Mouse (Mus musculus) megakaryocyte, embryonic 14.5 days (primary cell): ENCODE results near the gene Inpp4b. TPM values are rescaled to one million over a fixed set of nuclear protein-coding genes. Genes with fewer than 3 reads are reported as not detected.
"Not testable (repeated sequence)": the region's sequence is repeated elsewhere in the genome, so short reads cannot be mapped to it uniquely, and the experiment has no call there.

Source experiments
- H3K27me3 ChIP-seq: replicated peaks from 2 replicates; pipeline ENCODE3; 2012; ENCODE audit warnings: inconsistent platforms
- H3K36me3 ChIP-seq: replicated peaks from 2 replicates; pipeline ENCODE3; 2012; ENCODE audit warnings: low read length, inconsistent platforms, mixed read lengths
- H3K4me1 ChIP-seq: 2 replicates; pipeline ENCODE4 v1.6.1; 2012; ENCODE audit warnings: inconsistent platforms
- H3K4me3 ChIP-seq: replicated peaks from 2 replicates; pipeline ENCODE3; 2012; ENCODE audit warnings: moderate library complexity, mild to moderate bottlenecking, inconsistent platforms
- H3K9me3 ChIP-seq: 2 replicates; pipeline ENCODE4 v1.6.1; 2012; ENCODE audit warnings: inconsistent platforms
- FLI1 ChIP-seq: IDR thresholded peaks from 2 replicates; pipeline ENCODE4 v1.6.1; 2012; ENCODE audit warnings: low read length, inconsistent platforms, mixed read lengths
- GATA1 ChIP-seq: IDR thresholded peaks from 3 replicates; pipeline ENCODE4 v1.6.1; 2012; ENCODE audit warnings: mixed read lengths, low read length, inconsistent platforms, borderline replicate concordance
- polyA plus RNA-seq: library from polyadenylated mRNA; stranded (reverse); fragments of >175 nt; gene quantifications from 2 replicates; pipeline ENCODE4 v1.2.3, GENCODE M21; 2012; ENCODE audit warnings: low replicate concordance; ENCODE audit not compliant: insufficient read depth

Inpp4b gene
- polyA plus RNA-seq, 1 experiment: 1.1 TPM

GRCm38 (mm10) chr8:82067619-82068018 lies 725.3 kb downstream of the Inpp4b start:
- no peaks in the 10 kb centered on the region for H3K9me3 ChIP-seq
- TF ChIP-seq FLI1: no peak
- no peak for TF ChIP-seq GATA1
- no peaks in the 10 kb centered on the region for H3K27me3 ChIP-seq
- H3K36me3 ChIP-seq: peaks cover 61% of the 10 kb centered on the region
- no peak overlapping the region for H3K4me3 ChIP-seq
- no peaks in the 10 kb centered on the region for H3K4me1 ChIP-seq

GRCm38 (mm10) chr8:82079267-82079666 lies 736.9 kb downstream of the Inpp4b start:
- no peak for TF ChIP-seq FLI1
- no peak for TF ChIP-seq GATA1
- Histone ChIP-seq H3K4me1 (peaks cover 5% of the 10 kb centered on the region), H3K36me3 (peaks cover 55% of the 10 kb centered on the region), H3K27me3 (no peaks in the 10 kb centered on the region), H3K4me3 (no peak overlapping the region), H3K9me3 (peaks cover 4% of the 10 kb centered on the region; the same call in 1 of the 2 replicates)

- not testable (repeated sequence) for H3K9me3 ChIP-seq, H3K27me3 ChIP-seq, H3K4me3 ChIP-seq
- peaks cover 21% of the 10 kb centered on the region for H3K4me1 ChIP-seq
- H3K36me3 ChIP-seq: peaks cover 52% of the 10 kb centered on the region
Measured at GRCm38 (mm10) chr8:82086631-82087030, 744.3 kb downstream of the Inpp4b start.

GRCm38 (mm10) chr8:82090901-82091300 lies 748.5 kb downstream of the Inpp4b start:
- no peaks in the 10 kb centered on the region for H3K9me3 ChIP-seq
- H3K36me3 ChIP-seq: peaks cover 58% of the 10 kb centered on the region
- no peaks in the 10 kb centered on the region for H3K27me3 ChIP-seq
- no peak for TF ChIP-seq GATA1
- no peak for TF ChIP-seq FLI1
- peaks cover 21% of the 10 kb centered on the region for H3K4me1 ChIP-seq
- H3K4me3 ChIP-seq: no peak overlapping the region

- H3K27me3 ChIP-seq: no peaks in the 10 kb centered on the region
- peaks cover 48% of the 10 kb centered on the region for H3K36me3 ChIP-seq
- H3K4me1 ChIP-seq: peaks cover 19% of the 10 kb centered on the region
- TF ChIP-seq FLI1 (no peak), GATA1 (no peak)
- no peak overlapping the region for H3K4me3 ChIP-seq
- no peaks in the 10 kb centered on the region for H3K9me3 ChIP-seq
Measured at GRCm38 (mm10) chr8:82093274-82093673, 750.9 kb downstream of the Inpp4b start.

- no peak overlapping the region for H3K4me3 ChIP-seq
- TF ChIP-seq FLI1: no peak
- no peak for TF ChIP-seq GATA1
- no peaks in the 10 kb centered on the region for H3K27me3 ChIP-seq
- no peaks in the 10 kb centered on the region for H3K9me3 ChIP-seq
- peaks cover 6% of the 10 kb centered on the region for H3K4me1 ChIP-seq
- H3K36me3 ChIP-seq: peaks cover 34% of the 10 kb centered on the region
Measured at GRCm38 (mm10) chr8:82104560-82104959, 762.2 kb downstream of the Inpp4b start.

- TF ChIP-seq GATA1 (no peak), FLI1 (no peak)
- no peaks in the 10 kb centered on the region for H3K27me3 ChIP-seq
- no peak overlapping the region for H3K4me3 ChIP-seq
- no peaks in the 10 kb centered on the region for H3K9me3 ChIP-seq
- H3K36me3 ChIP-seq: peaks cover 34% of the 10 kb centered on the region
- peaks cover 6% of the 10 kb centered on the region for H3K4me1 ChIP-seq
Measured at GRCm38 (mm10) chr8:82106131-82106530, 763.8 kb downstream of the Inpp4b start.

- TF ChIP-seq GATA1: no peak
- TF ChIP-seq FLI1: no peak
- peaks cover 12% of the 10 kb centered on the region for H3K9me3 ChIP-seq
- H3K36me3 ChIP-seq: peaks cover 12% of the 10 kb centered on the region
- H3K27me3 ChIP-seq: no peaks in the 10 kb centered on the region
- no peaks in the 10 kb centered on the region; the same call in 1 of the 2 replicates for H3K4me1 ChIP-seq
- no peak overlapping the region for H3K4me3 ChIP-seq
Measured at GRCm38 (mm10) chr8:82150272-82150671, 807.9 kb downstream of the Inpp4b start.

GRCm38 (mm10) chr8:82157928-82158327 lies 815.6 kb downstream of the Inpp4b start:
- H3K36me3 ChIP-seq: peaks cover 12% of the 10 kb centered on the region
- TF ChIP-seq GATA1 (no peak; the same call in 2 of the 3 replicates), FLI1 (no peak)
- H3K9me3 ChIP-seq: peaks cover 9% of the 10 kb centered on the region
- H3K4me1 ChIP-seq: peaks cover 5% of the 10 kb centered on the region; the same call in 1 of the 2 replicates
- no peaks in the 10 kb centered on the region for H3K27me3 ChIP-seq
- H3K4me3 ChIP-seq: no peak overlapping the region
